Mouse (Mus musculus) kidney, adult 2 months (tissue): Measurements from ENCODE around the gene Hpn. TPM values are rescaled to one million over a fixed set of nuclear protein-coding genes. Genes with fewer than 3 reads are reported as not detected.

Experiments
- DNase-seq: peaks from one replicate; pipeline ENCODE4 v3.0.0; 2021
- H3K27ac ChIP-seq: fragments of 200-500 bp; 2 replicates; pipeline ENCODE4 v1.5.1; 2012; ENCODE audit warnings: low read depth, low read length, control low read depth, inconsistent platforms; ENCODE audit not compliant: insufficient read depth
- H3K27me3 ChIP-seq: fragments of 200-500 bp; replicated peaks from 2 replicates; pipeline ENCODE4 v1.6.1; 2012; ENCODE audit warnings: mild to moderate bottlenecking, moderate library complexity, low read length, inconsistent platforms; ENCODE audit not compliant: control insufficient read depth, insufficient read depth
- H3K36me3 ChIP-seq: fragments of 200-500 bp; 2 replicates; pipeline ENCODE4 v1.6.1; 2012; ENCODE audit warnings: mild to moderate bottlenecking, moderate library complexity, low read length, inconsistent platforms; ENCODE audit not compliant: control insufficient read depth, insufficient read depth
- H3K4me1 ChIP-seq: fragments of 200-500 bp; 2 replicates; pipeline ENCODE4 v1.6.1; 2011; ENCODE audit warnings: low read length; ENCODE audit not compliant: control insufficient read depth, insufficient read depth
- H3K4me3 ChIP-seq: fragments of 200-500 bp; 2 replicates; pipeline ENCODE4 v1.5.1; 2011; ENCODE audit warnings: mild to moderate bottlenecking, low read depth, low read length, control low read depth; ENCODE audit not compliant: insufficient read depth
- CTCF ChIP-seq: fragments of 200-500 bp; conservative IDR thresholded peaks from 2 replicates; pipeline ENCODE4 v1.5.1; 2011; ENCODE audit warnings: low read depth, mild to moderate bottlenecking, control low read depth, low read length, moderate library complexity, mixed read lengths; ENCODE audit not compliant: insufficient read depth, insufficient read length
- POLR2A ChIP-seq: fragments of 200-500 bp; IDR thresholded peaks from one replicate; pipeline ENCODE4 v1.6.1; 2011; ENCODE audit warnings: low read depth, low read length, control low read depth
- WGBS: fragments of 180-500 bp; shearing (Covaris S2); methylation state at CpG from one replicate; pipeline ENCODE4 v1.1.7; 2018; 5-methylcytosine and 5-hydroxymethylcytosine counted together
- polyA plus RNA-seq: library from polyadenylated mRNA; depleted of rRNA; stranded (reverse); fragments of >200 nt; gene quantifications from 2 replicates; pipeline ENCODE4 v1.2.3, GENCODE M21; 2012

Gene Hpn
- polyA plus RNA-seq, 1 experiment: 626 TPM

DNA sequence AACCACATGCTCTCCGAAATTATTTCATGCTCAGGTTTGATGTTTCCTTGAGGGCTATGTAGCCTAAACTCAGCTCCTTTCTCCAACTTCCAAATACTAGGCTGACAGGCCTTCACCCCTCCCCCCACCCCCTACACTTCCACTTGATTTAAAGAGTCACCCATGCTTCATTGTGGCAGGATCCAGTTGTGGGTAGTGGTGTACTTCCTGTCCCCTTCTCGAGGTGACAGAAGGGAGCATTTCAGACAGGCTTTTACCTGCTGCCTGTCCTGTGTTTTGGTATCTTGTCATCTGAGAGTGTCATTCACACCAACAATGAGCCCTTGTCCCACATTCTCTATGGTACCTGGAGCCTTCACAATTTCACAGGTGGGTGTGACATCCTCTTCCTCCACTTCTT is 27.8 kb downstream of the Hpn start:
- no peak for DNase-seq
- Histone ChIP-seq H3K27ac (no peak overlapping the region), H3K36me3 (no peaks in the 10 kb centered on the region), H3K4me3 (no peak overlapping the region), H3K27me3 (no peaks in the 10 kb centered on the region), H3K4me1 (no peaks in the 10 kb centered on the region)
- 45% methylated on average over 2 of the region's 2 CpGs for WGBS
- TF ChIP-seq CTCF (no peak), POLR2A (no peak)

DNA sequence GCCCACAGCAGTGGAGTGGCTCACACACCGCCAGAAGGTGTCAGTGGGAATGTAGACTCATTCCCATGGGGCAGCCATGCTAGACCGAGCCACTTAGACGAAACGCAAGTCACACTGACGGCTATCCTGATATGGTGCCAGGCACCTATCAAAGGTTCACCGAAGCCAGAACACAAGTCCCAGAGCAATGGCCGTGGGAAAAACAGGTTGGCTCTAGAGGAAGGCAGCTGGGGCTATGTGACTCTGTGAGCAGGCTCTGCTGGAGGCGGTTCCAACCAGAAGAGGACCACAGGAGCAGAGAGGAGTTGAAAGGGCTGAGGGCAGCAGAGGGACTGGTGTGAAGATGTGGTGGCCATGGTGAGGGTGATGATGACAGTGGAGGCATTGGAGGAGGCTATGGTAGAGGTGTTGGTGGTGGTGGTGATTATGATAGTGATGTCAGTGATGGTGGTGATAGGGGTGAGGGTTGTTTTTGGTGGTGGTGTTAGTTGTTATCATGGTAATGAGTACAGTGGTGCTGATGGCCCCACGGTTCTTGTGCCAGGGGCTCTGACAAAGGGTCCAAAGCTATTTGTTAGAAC is 28.8 kb downstream of the Hpn start:
- TF ChIP-seq CTCF (no peak), POLR2A (no peak)
- no peak overlapping the region for H3K4me3 ChIP-seq
- 82% methylated on average over 9 of the region's 9 CpGs for WGBS
- H3K4me1 ChIP-seq: no peaks in the 10 kb centered on the region
- H3K36me3 ChIP-seq: no peaks in the 10 kb centered on the region
- H3K27ac ChIP-seq: no peak overlapping the region
- DNase-seq: no peak
- H3K27me3 ChIP-seq: no peaks in the 10 kb centered on the region

DNA sequence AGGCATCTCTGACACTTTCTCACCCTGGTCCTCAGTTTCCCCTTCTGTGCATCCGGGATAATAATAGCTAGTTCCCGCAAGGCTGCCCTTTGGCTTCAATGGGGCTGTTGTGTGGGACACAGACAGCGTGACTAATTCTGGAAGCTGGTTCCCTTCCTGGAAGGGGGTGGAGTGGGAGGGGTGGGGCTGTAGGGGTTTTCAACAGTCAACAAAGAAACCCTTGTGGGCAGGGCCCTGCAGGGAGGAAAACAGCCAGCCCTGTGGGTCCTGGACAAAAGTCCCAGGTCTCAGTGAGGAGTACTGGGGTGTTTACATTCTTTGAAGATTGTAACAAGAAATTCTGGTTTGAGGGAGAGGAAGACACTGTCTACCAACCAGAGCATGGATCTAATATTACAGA is 29.9 kb downstream of the Hpn start:
- no peak for TF ChIP-seq POLR2A
- TF ChIP-seq CTCF: no peak
- Histone ChIP-seq H3K27ac (no peak overlapping the region), H3K4me1 (no peaks in the 10 kb centered on the region), H3K4me3 (no peak overlapping the region), H3K36me3 (no peaks in the 10 kb centered on the region), H3K27me3 (no peaks in the 10 kb centered on the region)
- 39% methylated on average over 3 of the region's 3 CpGs for WGBS
- peak; percentile 49 for DNase-seq

DNA sequence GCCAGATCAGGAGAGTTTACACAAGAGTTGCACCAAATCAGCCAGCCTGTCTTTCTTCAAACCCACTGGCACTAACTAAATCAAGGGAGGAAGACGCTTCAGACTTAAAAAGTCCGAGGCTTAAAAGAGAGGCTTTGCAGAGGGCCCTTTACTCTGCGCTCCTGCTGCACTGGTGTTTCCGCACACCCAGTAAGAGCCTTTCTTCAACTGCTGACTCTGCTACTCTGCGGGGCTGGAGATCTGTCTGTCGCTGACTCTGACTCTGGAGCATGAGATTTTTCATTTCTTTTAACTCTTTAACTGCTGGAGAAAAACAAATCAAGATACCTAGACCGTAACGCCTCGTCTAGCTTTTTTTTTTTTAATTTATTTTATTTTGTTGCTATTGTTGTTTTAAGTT is 30.9 kb downstream of the Hpn start:
- Histone ChIP-seq H3K4me1 (no peaks in the 10 kb centered on the region), H3K27ac (no peak overlapping the region), H3K36me3 (no peaks in the 10 kb centered on the region), H3K4me3 (no peak overlapping the region), H3K27me3 (no peaks in the 10 kb centered on the region)
- DNase-seq: no peak
- TF ChIP-seq CTCF (no peak), POLR2A (no peak)
- 66% methylated on average over 9 of the region's 9 CpGs for WGBS

DNA sequence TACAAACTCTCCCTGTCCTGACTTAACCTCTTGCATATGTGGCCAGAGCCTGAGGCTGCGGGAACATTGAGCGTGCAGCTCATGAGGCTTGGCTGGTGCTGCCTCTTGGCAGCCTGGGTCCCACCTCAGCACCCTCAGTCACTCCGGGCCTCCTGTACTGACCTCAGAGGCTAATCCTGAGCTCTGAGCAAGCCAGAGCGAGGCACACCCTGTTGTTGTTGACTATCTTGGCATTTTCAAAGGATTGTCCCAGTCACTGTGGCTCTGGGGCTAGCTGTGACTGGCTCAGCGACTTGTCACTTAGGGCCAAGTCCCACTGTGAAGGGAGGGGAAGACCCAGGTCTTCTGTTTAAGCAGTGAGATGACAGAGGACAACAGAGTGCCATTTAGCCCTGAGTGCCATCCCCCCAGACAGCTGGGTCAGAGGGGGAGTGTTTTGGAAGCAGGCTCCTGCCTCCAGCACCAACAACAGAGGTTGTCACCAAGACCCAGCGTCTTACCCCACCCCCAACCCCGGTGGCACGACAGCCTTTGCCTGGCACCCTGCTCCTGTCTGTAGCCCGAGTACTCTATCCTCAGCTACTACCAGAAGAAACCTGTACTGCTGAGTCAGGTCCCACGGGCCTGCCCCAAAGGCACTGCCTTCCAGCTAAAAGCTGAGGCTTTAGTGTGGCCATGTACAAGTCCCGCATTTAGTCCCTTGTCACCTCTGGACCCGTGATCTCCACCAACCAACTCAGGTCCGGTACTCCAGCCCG is 32.1 kb downstream of the Hpn start:
- no peak for TF ChIP-seq POLR2A
- no peak for TF ChIP-seq CTCF
- no peaks in the 10 kb centered on the region for H3K4me1 ChIP-seq
- DNase-seq: peak; percentile 35
- no peak overlapping the region for H3K27ac ChIP-seq
- H3K4me3 ChIP-seq: no peak overlapping the region
- H3K27me3 ChIP-seq: no peaks in the 10 kb centered on the region
- WGBS: 63% methylated on average over 14 of the region's 14 CpGs
- no peaks in the 10 kb centered on the region for H3K36me3 ChIP-seq

DNA sequence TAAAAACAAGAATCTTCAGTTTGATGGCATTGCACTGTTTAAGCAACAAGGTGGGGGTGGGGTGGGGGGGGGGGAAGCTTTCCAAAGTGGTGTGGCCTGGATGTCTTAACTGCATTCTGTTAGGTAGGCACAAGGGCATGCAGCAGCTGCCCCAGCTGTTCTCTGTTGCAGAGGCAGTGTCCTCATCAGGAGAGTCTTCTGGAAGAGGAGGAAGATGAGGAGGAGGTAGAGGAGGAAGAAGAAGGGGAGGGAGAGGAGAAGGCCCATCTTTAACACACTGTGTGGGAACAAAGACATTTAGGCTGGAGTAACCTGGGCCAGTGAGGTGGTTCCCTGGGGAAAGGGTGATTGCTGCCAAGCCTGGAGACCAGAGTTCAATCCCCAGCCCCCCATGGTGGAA is 33.0 kb downstream of the Hpn start:
- no peak for DNase-seq
- Histone ChIP-seq H3K4me3 (no peak overlapping the region), H3K27ac (no peak overlapping the region), H3K36me3 (no peaks in the 10 kb centered on the region), H3K27me3 (no peaks in the 10 kb centered on the region), H3K4me1 (no peaks in the 10 kb centered on the region)
- TF ChIP-seq POLR2A (no peak), CTCF (no peak)

DNA sequence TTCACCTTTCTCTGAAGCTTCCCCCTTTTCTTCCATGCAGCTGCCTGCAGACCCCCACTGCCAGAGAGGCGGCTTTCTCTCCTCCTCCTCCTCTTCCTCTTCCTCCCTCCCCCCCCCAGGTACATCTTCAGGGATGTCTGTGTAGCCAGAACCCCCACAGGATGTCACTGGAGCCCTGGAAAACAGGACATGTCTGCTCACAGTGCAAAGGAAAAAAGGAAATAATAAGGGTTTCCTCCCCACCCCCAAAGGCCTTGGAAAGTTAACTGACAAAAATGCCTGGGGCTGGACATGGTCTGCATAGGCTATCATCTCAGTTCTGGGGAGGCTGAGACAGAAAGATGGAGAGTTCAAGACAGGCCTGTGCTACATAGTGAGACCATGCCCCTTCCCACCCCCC is 34.0 kb downstream of the Hpn start:
- 64% methylated on average over 1 of the region's 1 CpGs for WGBS
- TF ChIP-seq POLR2A: no peak
- H3K36me3 ChIP-seq: no peaks in the 10 kb centered on the region
- no peak overlapping the region for H3K27ac ChIP-seq
- no peaks in the 10 kb centered on the region for H3K4me1 ChIP-seq
- no peak for DNase-seq
- H3K27me3 ChIP-seq: no peaks in the 10 kb centered on the region
- H3K4me3 ChIP-seq: no peak overlapping the region
